In the genomic region with DNA sequence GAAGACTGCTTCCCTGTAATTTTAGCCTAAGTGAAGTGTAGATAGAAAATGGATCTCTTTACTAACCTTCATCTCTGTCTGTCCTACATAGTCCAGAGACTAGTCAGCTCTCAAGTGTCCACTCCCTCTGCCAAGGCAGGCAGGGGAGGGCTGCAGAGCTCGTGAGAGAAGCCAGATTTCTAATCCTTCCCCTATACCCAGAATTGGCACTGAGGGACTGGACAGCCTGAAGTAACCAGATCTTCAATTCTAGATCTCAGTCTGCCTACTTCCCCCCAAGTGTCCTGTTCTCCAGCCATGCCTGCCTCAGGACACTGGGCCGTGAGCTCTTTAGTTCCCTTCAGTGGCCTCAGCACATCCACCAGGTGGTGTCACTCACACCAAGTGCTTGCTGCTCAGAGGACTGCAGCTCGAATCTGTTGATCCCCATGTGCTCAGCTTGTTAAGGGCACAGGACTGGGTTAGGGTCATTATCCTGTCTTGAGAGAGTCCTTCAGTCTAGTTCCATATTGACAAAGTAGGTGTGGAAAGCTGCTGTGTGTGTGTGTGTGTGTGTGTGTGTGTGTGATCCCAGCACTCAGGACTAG, we compare ENCODE assay signal across 20 mouse cellular contexts. TPM values are rescaled to one million over a fixed set of nuclear protein-coding genes. Genes with fewer than 3 reads are reported as not detected.
DNase-seq lines count a peak whose midpoint lies in the region; ATAC-seq and TF ChIP-seq lines count a peak whose summit lies in the region.
"Had no signal": no experiment of that assay in that cellular context is flagged by ENCODE, and none has a peak within 500 bp of the region (broad histone marks: within the 10 kb centered on the region; RNA-seq: fewer than 3 reads in every experiment).

No protein-coding gene starts in this region.

- H3K4me3 ChIP-seq in heart, embryonic 13.5 days: no peak overlapping the region
- no peak overlapping the region for H3K4me3 ChIP-seq in midbrain, postnatal 0 days (ENCODE audit: low read depth, low read length)
- no peak overlapping the region for H3K4me3 ChIP-seq in midbrain, embryonic 11.5 days (ENCODE audit: low read depth, low read length)
- H3K4me3 ChIP-seq in intestine, embryonic 16.5 days (ENCODE audit: low read length): no peak overlapping the region
- H3K4me3 ChIP-seq: embryonic facial prominence, embryonic 13.5 days; limb, embryonic 12.5 days; midbrain, embryonic 12.5 days had no signal

- H3K27ac ChIP-seq in heart, embryonic 13.5 days (replicated peaks): peak overlapping the region; percentile 65
- H3K27ac ChIP-seq in midbrain, postnatal 0 days (ENCODE audit: low read depth, low read length): no peak overlapping the region
- no peak overlapping the region for H3K27ac ChIP-seq in midbrain, embryonic 11.5 days (ENCODE audit: low read depth, low read length)
- no peak overlapping the region for H3K27ac ChIP-seq in intestine, embryonic 16.5 days (ENCODE audit: low read length)
- H3K27ac ChIP-seq: embryonic facial prominence, embryonic 13.5 days; limb, embryonic 12.5 days; macrophage; midbrain, embryonic 12.5 days had no signal

- intact Hi-C loops in heart, postnatal 10 days (cut with DNase I): loop anchor here (5.0 kb wide), 1 partner anchor 99 kb away; no protein-coding TSS in a partner anchor

- TF ChIP-seq CTCF in midbrain, postnatal 0 days (IDR thresholded peaks at IDR 0.05): peak; percentile 11; the same call in 1 of the 2 replicates

- no peaks in the 10 kb centered on the region for H3K9me3 ChIP-seq in heart, embryonic 13.5 days
- no peaks in the 10 kb centered on the region for H3K9me3 ChIP-seq in midbrain, postnatal 0 days (ENCODE audit: low read length)
- no peaks in the 10 kb centered on the region for H3K9me3 ChIP-seq in midbrain, embryonic 11.5 days (ENCODE audit: control insufficient read depth, low read length)
- H3K9me3 ChIP-seq in intestine, embryonic 16.5 days (ENCODE audit: control insufficient read depth, low read length): no peaks in the 10 kb centered on the region
- H3K9me3 ChIP-seq: embryonic facial prominence, embryonic 13.5 days; limb, embryonic 12.5 days; midbrain, embryonic 12.5 days had no signal

- WGBS in heart, embryonic 13.5 days: 60% methylated on average over 3 of the region's 3 CpGs
- 80% methylated on average over 3 of the region's 3 CpGs for WGBS in midbrain, postnatal 0 days
- WGBS in midbrain, embryonic 11.5 days: 79% methylated on average over 3 of the region's 3 CpGs
- WGBS in intestine, embryonic 16.5 days: 64% methylated on average over 3 of the region's 3 CpGs

- peak; percentile 84 for DNase-seq in gastrocnemius, adult 18-20 months (ENCODE audit: low spot score)
- DNase-seq in gastrocnemius, postnatal 4 days (ENCODE audit: low spot score in 2 of 2): no peak
- no peak for DNase-seq in heart, adult 9 months (ENCODE audit: low spot score in 2 of 2)
- DNase-seq in midbrain, postnatal 0 days (ENCODE audit: low spot score): no peak
- DNase-seq in midbrain, embryonic 11.5 days (ENCODE audit: low spot score, missing footprints): no peak
- peak; percentile 49 to 58 for DNase-seq in heart, postnatal 10 days
- DNase-seq: adrenal gland, postnatal 14 days; cerebellum, adult 2 months; kidney, adult 2 months; kidney, postnatal 25 days; right cerebral cortex, postnatal 4 days; thymus, adult 2 months had no signal

- H3K4me1 ChIP-seq in heart, embryonic 13.5 days: peaks cover 12% of the 10 kb centered on the region
- no peaks in the 10 kb centered on the region for H3K4me1 ChIP-seq in midbrain, postnatal 0 days (ENCODE audit: insufficient read depth, low read length)
- H3K4me1 ChIP-seq in midbrain, embryonic 11.5 days (ENCODE audit: control insufficient read depth, insufficient read depth, low read length): no peaks in the 10 kb centered on the region
- H3K4me1 ChIP-seq in intestine, embryonic 16.5 days (ENCODE audit: control insufficient read depth, insufficient read depth, low read length): no peaks in the 10 kb centered on the region
- H3K4me1 ChIP-seq: embryonic facial prominence, embryonic 13.5 days; limb, embryonic 12.5 days; midbrain, embryonic 12.5 days had no signal

- peak overlapping the region; percentile 3; the same call in 1 of the 2 replicates for H3K9ac ChIP-seq in heart, embryonic 13.5 days
- no peak overlapping the region for H3K9ac ChIP-seq in midbrain, postnatal 0 days (replicated peaks; ENCODE audit: low read length, poor library complexity, severe bottlenecking)
- no peak overlapping the region for H3K9ac ChIP-seq in midbrain, embryonic 11.5 days (ENCODE audit: low read length)
- no peak overlapping the region for H3K9ac ChIP-seq in intestine, embryonic 16.5 days (ENCODE audit: low read depth, low read length)
- H3K9ac ChIP-seq: embryonic facial prominence, embryonic 13.5 days; limb, embryonic 12.5 days; midbrain, embryonic 12.5 days had no signal

- no peak overlapping the region for H3K4me2 ChIP-seq in heart, embryonic 13.5 days
- no peak overlapping the region for H3K4me2 ChIP-seq in midbrain, postnatal 0 days (ENCODE audit: low read depth, low read length, poor library complexity, severe bottlenecking)
- H3K4me2 ChIP-seq in midbrain, embryonic 11.5 days: no peak overlapping the region
- H3K4me2 ChIP-seq in intestine, embryonic 16.5 days (ENCODE audit: low read depth, low read length): no peak overlapping the region
- H3K4me2 ChIP-seq: embryonic facial prominence, embryonic 13.5 days; limb, embryonic 12.5 days; midbrain, embryonic 12.5 days had no signal

- H3K36me3 ChIP-seq in heart, embryonic 13.5 days: peaks cover 90% of the 10 kb centered on the region
- peaks cover 54% of the 10 kb centered on the region for H3K36me3 ChIP-seq in midbrain, postnatal 0 days (ENCODE audit: insufficient read depth, low read length)
- H3K36me3 ChIP-seq in midbrain, embryonic 11.5 days (ENCODE audit: control insufficient read depth, insufficient read depth, low read length): peaks cover 20% of the 10 kb centered on the region
- H3K36me3 ChIP-seq in intestine, embryonic 16.5 days (ENCODE audit: control insufficient read depth, insufficient read depth, low read length): peaks cover 31% of the 10 kb centered on the region

- no peaks in the 10 kb centered on the region for H3K27me3 ChIP-seq in heart, embryonic 13.5 days (replicated peaks)
- H3K27me3 ChIP-seq in midbrain, postnatal 0 days (ENCODE audit: insufficient read depth, low read length): no peaks in the 10 kb centered on the region
- no peaks in the 10 kb centered on the region for H3K27me3 ChIP-seq in midbrain, embryonic 11.5 days (ENCODE audit: control insufficient read depth, insufficient read depth, low read length)
- no peaks in the 10 kb centered on the region for H3K27me3 ChIP-seq in intestine, embryonic 16.5 days (replicated peaks; ENCODE audit: control insufficient read depth, insufficient read depth, low read length)
- H3K27me3 ChIP-seq: embryonic facial prominence, embryonic 13.5 days; limb, embryonic 12.5 days; midbrain, embryonic 12.5 days had no signal

- no peak for ATAC-seq in heart, embryonic 13.5 days (ENCODE audit: extremely low read depth, insufficient number of reproducible peaks, low FRiP score, low TSS enrichment)
- ATAC-seq in midbrain, postnatal 0 days (ENCODE audit: low FRiP score): no peak
- ATAC-seq in midbrain, embryonic 11.5 days (ENCODE audit: low FRiP score): no peak
- ATAC-seq in intestine, embryonic 16.5 days: no peak
- ATAC-seq: CD4-positive, CD25-positive, alpha-beta regulatory T cell, adult 4 months; hindbrain, embryonic 16.5 days had no signal

RNA-seq across cellular contexts. Expression of a gene that starts 30.5 kb away (rescaled TPM):
- 10 to 100 TPM; 15.2 to 20.3 TPM for total RNA-seq in gastrocnemius, adult 18-20 months (2021)
- total RNA-seq in gastrocnemius, postnatal 4 days (2021): 10 to 100 TPM; 69.0 to 73.1 TPM
- 95.9 and 101 TPM in 2 replicates for polyA plus RNA-seq in heart, embryonic 13.5 days (2015; fragmentation: Nextera tagmentation; extraction: Ambion mirVana)
- total RNA-seq in midbrain, postnatal 0 days (2014; rRNA removed): 154 and 191 TPM in 2 replicates
- polyA plus RNA-seq in midbrain, postnatal 0 days (2015; fragmentation: Nextera tagmentation; extraction: Ambion mirVana): 165 and 173 TPM in 2 replicates
- polyA plus RNA-seq in midbrain, embryonic 11.5 days (2014; fragmentation: Nextera tagmentation; extraction: Ambion mirVana): 238 and 259 TPM in 2 replicates
- 10 to 100 TPM; 62.5 to 70.5 TPM for total RNA-seq in heart, postnatal 10 days (2021)
- 91.5 and 92.7 TPM in 2 replicates for polyA plus RNA-seq in intestine, embryonic 16.5 days (2015; fragmentation: Nextera tagmentation; extraction: Ambion mirVana)

RNA-seq across cellular contexts. Expression of a gene that starts 30.6 kb away (rescaled TPM):
- total RNA-seq in gastrocnemius, adult 18-20 months (2021): 10 to 100 TPM; 48.5 to 48.7 TPM
- total RNA-seq in gastrocnemius, postnatal 4 days (2021): 10 to 100 TPM; 55.9 to 59.3 TPM
- 39.7 and 47.3 TPM in 2 replicates for polyA plus RNA-seq in heart, embryonic 13.5 days (2015; fragmentation: Nextera tagmentation; extraction: Ambion mirVana)
- total RNA-seq in midbrain, postnatal 0 days (2014; rRNA removed): 48.6 and 56.3 TPM in 2 replicates
- 39.1 and 40.5 TPM in 2 replicates for polyA plus RNA-seq in midbrain, postnatal 0 days (2015; fragmentation: Nextera tagmentation; extraction: Ambion mirVana)
- 45.6 and 51.3 TPM in 2 replicates for polyA plus RNA-seq in midbrain, embryonic 11.5 days (2014; fragmentation: Nextera tagmentation; extraction: Ambion mirVana)
- total RNA-seq in heart, postnatal 10 days (2021): 10 to 100 TPM; 61.4 to 63.2 TPM
- 55.9 and 59.6 TPM in 2 replicates for polyA plus RNA-seq in intestine, embryonic 16.5 days (2015; fragmentation: Nextera tagmentation; extraction: Ambion mirVana)

RNA-seq across cellular contexts. Expression of a gene that starts 42.9 kb away (rescaled TPM):
- 1 to 10 TPM; 6.9 to 9.4 TPM for total RNA-seq in gastrocnemius, adult 18-20 months (2021)
- total RNA-seq in gastrocnemius, postnatal 4 days (2021): 10 to 100 TPM in 1 of 2 experiments, 1 to 10 TPM in 1; 9.3 to 12.4 TPM
- 7.8 and 8.7 TPM in 2 replicates for polyA plus RNA-seq in heart, embryonic 13.5 days (2015; fragmentation: Nextera tagmentation; extraction: Ambion mirVana)
- 9.4 and 9.7 TPM in 2 replicates for total RNA-seq in midbrain, postnatal 0 days (2014; rRNA removed)
- polyA plus RNA-seq in midbrain, postnatal 0 days (2015; fragmentation: Nextera tagmentation; extraction: Ambion mirVana): 4.7 and 4.9 TPM in 2 replicates
- polyA plus RNA-seq in midbrain, embryonic 11.5 days (2014; fragmentation: Nextera tagmentation; extraction: Ambion mirVana): 0.63 and 0.86 TPM in 2 replicates
- 10 to 100 TPM; 26.7 to 27.7 TPM for total RNA-seq in heart, postnatal 10 days (2021)
- 2.1 and 2.3 TPM in 2 replicates for polyA plus RNA-seq in intestine, embryonic 16.5 days (2015; fragmentation: Nextera tagmentation; extraction: Ambion mirVana)
- polyA plus RNA-seq: macrophage had no signal

RNA-seq across cellular contexts. Expression of a gene that starts 42.9 kb away (rescaled TPM):
- 10 to 100 TPM; 36.1 to 38.9 TPM for total RNA-seq in gastrocnemius, adult 18-20 months (2021)
- total RNA-seq in gastrocnemius, postnatal 4 days (2021): 10 to 100 TPM; 45.0 to 53.0 TPM
- 12.0 and 14.3 TPM in 2 replicates for polyA plus RNA-seq in heart, embryonic 13.5 days (2015; fragmentation: Nextera tagmentation; extraction: Ambion mirVana)
- 21.8 and 22.9 TPM in 2 replicates for total RNA-seq in midbrain, postnatal 0 days (2014; rRNA removed)
- polyA plus RNA-seq in midbrain, postnatal 0 days (2015; fragmentation: Nextera tagmentation; extraction: Ambion mirVana): 17.5 and 21.8 TPM in 2 replicates
- polyA plus RNA-seq in midbrain, embryonic 11.5 days (2014; fragmentation: Nextera tagmentation; extraction: Ambion mirVana): 8.2 and 10.5 TPM in 2 replicates
- 10 to 100 TPM; 35.5 to 37.4 TPM for total RNA-seq in heart, postnatal 10 days (2021)
- polyA plus RNA-seq in intestine, embryonic 16.5 days (2015; fragmentation: Nextera tagmentation; extraction: Ambion mirVana): 30.4 and 32.5 TPM in 2 replicates

RNA-seq across cellular contexts. Expression of a gene that starts 57.4 kb away (rescaled TPM):
- total RNA-seq in gastrocnemius, adult 18-20 months (2021): 10 to 100 TPM; 23.3 to 23.6 TPM
- 10 to 100 TPM; 26.9 to 29.6 TPM for total RNA-seq in gastrocnemius, postnatal 4 days (2021)
- polyA plus RNA-seq in heart, embryonic 13.5 days (2015; fragmentation: Nextera tagmentation; extraction: Ambion mirVana): 2.8 and 3.0 TPM in 2 replicates
- total RNA-seq in midbrain, postnatal 0 days (2014; rRNA removed): 15.5 and 19.1 TPM in 2 replicates
- 3.2 and 4.5 TPM in 2 replicates for polyA plus RNA-seq in midbrain, postnatal 0 days (2015; fragmentation: Nextera tagmentation; extraction: Ambion mirVana)
- 4.6 and 5.2 TPM in 2 replicates for polyA plus RNA-seq in midbrain, embryonic 11.5 days (2014; fragmentation: Nextera tagmentation; extraction: Ambion mirVana)
- 10 to 100 TPM; 20.4 to 22.6 TPM for total RNA-seq in heart, postnatal 10 days (2021)
- polyA plus RNA-seq in intestine, embryonic 16.5 days (2015; fragmentation: Nextera tagmentation; extraction: Ambion mirVana): 4.2 and 4.6 TPM in 2 replicates

Comparison
In these comparisons a context has a peak if more than half of its experiments do, and no peak if none do; other contexts are left out.
1. DNase-seq: peak in gastrocnemius, adult 18-20 months (single experiment) and heart, postnatal 10 days (2 of 2); none in gastrocnemius, postnatal 4 days (0 of 2), heart, adult 9 months (0 of 2), midbrain, postnatal 0 days (single experiment) and midbrain, embryonic 11.5 days (single experiment).